Mouse (Mus musculus): ENCODE data around the gene Vtcn1. TPM values are rescaled to one million over a fixed set of nuclear protein-coding genes. Genes with fewer than 3 reads are reported as not detected.

Gene Vtcn1
- polyA plus RNA-seq, 1 experiment from 2014 or later: not detected

GRCm38 (mm10) chr3:100908594-100908993 lies 83.3 kb downstream of the Vtcn1 start:
- H3K9ac ChIP-seq: no peak overlapping the region
- no peaks in the 10 kb centered on the region for H3K36me3 ChIP-seq (replicated peaks)
- no peaks in the 10 kb centered on the region for H3K4me1 ChIP-seq
- no peak overlapping the region for H3K27ac ChIP-seq
- 78% methylated on average over 6 of the region's 6 CpGs for WGBS
- H3K4me3 ChIP-seq (replicated peaks): no peak overlapping the region
- ATAC-seq (ENCODE audit: low FRiP score): no peak
- no peak overlapping the region for H3K4me2 ChIP-seq
- H3K27me3 ChIP-seq: no peaks in the 10 kb centered on the region
- H3K9me3 ChIP-seq: no peaks in the 10 kb centered on the region

- no peak overlapping the region for H3K4me3 ChIP-seq (replicated peaks)
- H3K27me3 ChIP-seq: no peaks in the 10 kb centered on the region
- H3K4me2 ChIP-seq: no peak overlapping the region
- 67% methylated on average over 5 of the region's 5 CpGs for WGBS
- H3K4me1 ChIP-seq: no peaks in the 10 kb centered on the region
- H3K9me3 ChIP-seq: no peaks in the 10 kb centered on the region
- H3K27ac ChIP-seq: no peak overlapping the region
- no peaks in the 10 kb centered on the region for H3K36me3 ChIP-seq (replicated peaks)
- no peak for ATAC-seq (ENCODE audit: low FRiP score)
- H3K9ac ChIP-seq: no peak overlapping the region
Observed at GRCm38 (mm10) chr3:100910621-100911020, 85.4 kb downstream of the Vtcn1 start.

- Histone ChIP-seq H3K9me3 (no peaks in the 10 kb centered on the region), H3K27me3 (no peaks in the 10 kb centered on the region), H3K4me3 (replicated peaks) (no peak overlapping the region), H3K27ac (no peak overlapping the region), H3K4me1 (no peaks in the 10 kb centered on the region), H3K9ac (no peak overlapping the region), H3K4me2 (no peak overlapping the region), H3K36me3 (replicated peaks) (no peaks in the 10 kb centered on the region)
- WGBS: 88% methylated on average over 9 of the region's 9 CpGs
- ATAC-seq (ENCODE audit: low FRiP score): no peak
Observed at GRCm38 (mm10) chr3:100911026-100911425, 85.8 kb downstream of the Vtcn1 start.

GRCm38 (mm10) chr3:100911498-100912213 lies 86.4 kb downstream of the Vtcn1 start:
- Histone ChIP-seq H3K4me2 (no peak overlapping the region), H3K27ac (no peak overlapping the region), H3K9me3 (no peaks in the 10 kb centered on the region), H3K36me3 (replicated peaks) (no peaks in the 10 kb centered on the region), H3K27me3 (no peaks in the 10 kb centered on the region), H3K4me1 (no peaks in the 10 kb centered on the region), H3K4me3 (replicated peaks) (no peak overlapping the region), H3K9ac (no peak overlapping the region)
- 80% methylated on average over 7 of the region's 7 CpGs for WGBS
- ATAC-seq (ENCODE audit: low FRiP score): no peak

GRCm38 (mm10) chr3:100916844-100917243 lies 91.6 kb downstream of the Vtcn1 start:
- H3K9ac ChIP-seq: no peak overlapping the region
- H3K9me3 ChIP-seq: no peaks in the 10 kb centered on the region
- H3K27me3 ChIP-seq: no peaks in the 10 kb centered on the region
- peaks cover 7% of the 10 kb centered on the region for H3K4me1 ChIP-seq
- no peak overlapping the region for H3K4me2 ChIP-seq
- ATAC-seq (ENCODE audit: low FRiP score): no peak
- H3K4me3 ChIP-seq (replicated peaks): no peak overlapping the region
- H3K27ac ChIP-seq: no peak overlapping the region
- 22% methylated on average over 7 of the region's 7 CpGs for WGBS
- no peaks in the 10 kb centered on the region for H3K36me3 ChIP-seq (replicated peaks)

- peaks cover 30% of the 10 kb centered on the region for H3K4me1 ChIP-seq
- H3K27ac ChIP-seq: no peak overlapping the region
- no peaks in the 10 kb centered on the region for H3K27me3 ChIP-seq
- H3K4me2 ChIP-seq: no peak overlapping the region
- no peaks in the 10 kb centered on the region for H3K9me3 ChIP-seq
- no peak overlapping the region for H3K9ac ChIP-seq
- no peak overlapping the region for H3K4me3 ChIP-seq (replicated peaks)
- WGBS: 85% methylated on average over 9 of the region's 9 CpGs
- H3K36me3 ChIP-seq (replicated peaks): no peaks in the 10 kb centered on the region; the same call in 1 of the 2 replicates
- ATAC-seq (ENCODE audit: low FRiP score): no peak
Observed at GRCm38 (mm10) chr3:100920611-100921140, 95.4 kb downstream of the Vtcn1 start.

- Histone ChIP-seq H3K9me3 (no peaks in the 10 kb centered on the region), H3K27ac (peak within 1 kb of the TSS; percentile 81), H3K4me2 (peak within 1 kb of the TSS; percentile 65), H3K4me3 (replicated peaks) (peak within 1 kb of the TSS; percentile 58), H3K4me1 (peaks cover 41% of the 10 kb centered on the region), H3K9ac (peak within 1 kb of the TSS; percentile 73), H3K36me3 (replicated peaks) (no peaks in the 10 kb centered on the region; the same call in 1 of the 2 replicates), H3K27me3 (no peaks in the 10 kb centered on the region)
- peak; percentile 99 for ATAC-seq (ENCODE audit: low FRiP score)
- WGBS: under 1% methylated on average over 39 of the region's 39 CpGs
Observed at GRCm38 (mm10) chr3:100921825-100922505, 96.7 kb downstream of the Vtcn1 start, which contains the start of gene Trim45. Trim45 (plus strand) TSS chr3:100922202.

GRCm38 (mm10) chr3:100922506-100923375 lies 97.5 kb downstream of the Vtcn1 start:
- H3K27ac ChIP-seq: peak overlapping the region; percentile 81
- H3K4me2 ChIP-seq: peak overlapping the region; percentile 65
- peak overlapping the region; percentile 58 for H3K4me3 ChIP-seq (replicated peaks)
- 39% methylated on average over 28 of the region's 28 CpGs for WGBS
- H3K9me3 ChIP-seq: no peaks in the 10 kb centered on the region
- ATAC-seq (ENCODE audit: low FRiP score): peak; percentile 71
- H3K4me1 ChIP-seq: peaks cover 41% of the 10 kb centered on the region
- H3K36me3 ChIP-seq (replicated peaks): peaks cover 3% of the 10 kb centered on the region; the same call in 1 of the 2 replicates
- peak overlapping the region; percentile 73 for H3K9ac ChIP-seq
- no peaks in the 10 kb centered on the region for H3K27me3 ChIP-seq

- Histone ChIP-seq H3K4me1 (peaks cover 41% of the 10 kb centered on the region), H3K4me2 (no peak overlapping the region), H3K27me3 (no peaks in the 10 kb centered on the region), H3K4me3 (replicated peaks) (no peak overlapping the region), H3K9me3 (no peaks in the 10 kb centered on the region), H3K27ac (no peak overlapping the region), H3K9ac (0 out of 2 replicates have a peak overlapping the region, but pooled peaks have one; percentile 1), H3K36me3 (replicated peaks) (peaks cover 16% of the 10 kb centered on the region; the same call in 1 of the 2 replicates)
- 85% methylated on average over 6 of the region's 6 CpGs for WGBS
- ATAC-seq (ENCODE audit: low FRiP score): no peak
Observed at GRCm38 (mm10) chr3:100924065-100924732, 98.9 kb downstream of the Vtcn1 start.

- no peak overlapping the region for H3K4me2 ChIP-seq
- no peak overlapping the region for H3K4me3 ChIP-seq (replicated peaks)
- H3K4me1 ChIP-seq: peaks cover 41% of the 10 kb centered on the region
- H3K9me3 ChIP-seq: no peaks in the 10 kb centered on the region
- H3K9ac ChIP-seq: no peak overlapping the region
- H3K27me3 ChIP-seq: no peaks in the 10 kb centered on the region
- H3K36me3 ChIP-seq (replicated peaks): peaks cover 21% of the 10 kb centered on the region; the same call in 1 of the 2 replicates
- no peak overlapping the region for H3K27ac ChIP-seq
- 90% methylated on average over 16 of the region's 16 CpGs for WGBS
- no peak for ATAC-seq (ENCODE audit: low FRiP score)
Observed at GRCm38 (mm10) chr3:100925176-100925575, 99.9 kb downstream of the Vtcn1 start.

GRCm38 (mm10) chr3:100931332-100932076 lies 106.2 kb downstream of the Vtcn1 start:
- H3K27ac ChIP-seq: no peak overlapping the region
- H3K4me2 ChIP-seq: no peak overlapping the region
- no peaks in the 10 kb centered on the region for H3K27me3 ChIP-seq
- peaks cover 5% of the 10 kb centered on the region; the same call in 1 of the 2 replicates for H3K4me1 ChIP-seq
- H3K4me3 ChIP-seq (replicated peaks): no peak overlapping the region
- H3K9me3 ChIP-seq: no peaks in the 10 kb centered on the region
- H3K36me3 ChIP-seq (replicated peaks): peaks cover 56% of the 10 kb centered on the region
- ATAC-seq (ENCODE audit: low FRiP score): no peak
- 91% methylated on average over 23 of the region's 23 CpGs for WGBS
- no peak overlapping the region for H3K9ac ChIP-seq

All from forebrain, embryonic 12.5 days (tissue).